Mouse (Mus musculus) megakaryocyte-erythroid progenitor cell, adult 5-6 weeks (primary cell): ENCODE measurements around the gene Gsdma3. TPM values are rescaled to one million over a fixed set of nuclear protein-coding genes. Genes with fewer than 3 reads are reported as not detected.
"Not testable (repeated sequence)": the region's sequence is repeated elsewhere in the genome, so short reads cannot be mapped to it uniquely, and the experiment has no call there.

ENCODE experiments used
- ATAC-seq: replicated peaks from 2 replicates; pipeline ENCODE4 v1.8.0; 2016; ENCODE audit warnings: mild to moderate bottlenecking, inconsistent platforms; ENCODE audit not compliant: severe bottlenecking, poor library complexity, low FRiP score, low TSS enrichment
- total RNA-seq, 2 experiments: library from RNA; stranded (forward) in 1 of 2; stranded (reverse) in 1 of 2; fragments of 200-1000, 215-1000 nt in 1 of 2; fragments of >200 nt in 1 of 2; fragmentation: Nextera tagmentation in 1 of 2; gene quantifications; 2 replicates each; pipeline ENCODE4 v1.2.3; 2014 to 2017

The Gsdma3 gene
- total RNA-seq, 2 experiments from 2014 or later: not detected

DNA sequence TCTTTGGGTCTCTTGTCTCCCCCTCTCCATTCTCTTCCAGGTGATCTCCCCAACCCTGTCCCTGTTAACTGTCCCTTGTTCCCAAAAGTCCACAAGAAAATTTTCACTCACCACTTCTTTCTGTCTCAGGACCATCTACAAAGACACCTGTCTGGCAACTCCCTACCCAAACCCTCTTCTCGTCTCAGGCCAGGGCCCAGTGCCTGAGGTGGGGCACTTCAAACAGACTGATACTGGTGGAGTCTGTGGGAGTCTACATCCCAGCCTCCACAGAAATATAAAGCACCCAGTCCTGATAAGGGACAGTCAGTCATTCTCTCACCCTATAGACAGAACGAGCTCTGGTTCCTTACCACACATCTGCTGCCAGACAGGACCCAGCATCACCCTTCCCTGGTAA lies 20.3 kb downstream of the Gsdma3 start, which contains the start of gene Gsdma2:
TSS of gene Gsdma2 (plus strand) at position 301 of the 400 bp plus-strand sequence.
- no peak for ATAC-seq

DNA sequence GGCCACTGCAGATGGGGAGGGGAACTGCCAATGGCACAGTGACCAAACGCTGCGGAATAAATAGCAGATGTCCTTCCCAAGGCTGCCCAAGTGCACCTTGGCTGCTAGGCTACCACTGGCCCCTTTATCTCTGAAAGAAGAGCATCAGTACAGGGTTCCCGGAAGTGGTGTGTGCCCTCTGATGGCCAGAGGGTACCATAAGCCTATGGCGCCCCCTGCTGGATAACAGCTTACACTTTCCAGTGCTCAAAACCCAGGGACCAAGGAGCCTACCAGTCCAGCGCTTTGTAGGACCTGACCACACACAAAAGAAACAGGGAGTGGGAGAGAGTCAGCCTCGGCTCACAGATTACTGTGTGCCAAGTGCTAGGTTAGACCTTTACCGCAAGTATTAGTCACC lies 28.9 kb downstream of the Gsdma3 start:
- ATAC-seq: peak; percentile 89

DNA sequence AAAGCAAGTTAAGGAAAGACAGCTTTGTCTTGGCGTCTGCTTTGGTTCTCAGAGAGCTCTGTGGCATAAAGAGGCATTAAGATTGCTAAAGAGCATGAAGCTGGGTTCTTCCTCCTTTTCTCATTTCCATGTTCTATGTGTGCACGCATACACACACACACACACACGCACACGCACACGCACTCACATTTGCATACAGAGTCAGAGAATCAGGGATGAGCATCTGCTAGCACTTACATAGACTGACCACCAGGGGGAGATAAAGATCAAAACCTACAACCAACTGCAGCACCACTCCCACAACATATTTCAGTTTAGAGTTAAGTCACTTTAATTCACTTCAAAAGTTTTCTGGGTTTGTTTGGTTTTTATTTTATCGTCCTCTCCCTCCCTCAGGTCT lies 34.4 kb downstream of the Gsdma3 start:
- ATAC-seq: peak; percentile 75

DNA sequence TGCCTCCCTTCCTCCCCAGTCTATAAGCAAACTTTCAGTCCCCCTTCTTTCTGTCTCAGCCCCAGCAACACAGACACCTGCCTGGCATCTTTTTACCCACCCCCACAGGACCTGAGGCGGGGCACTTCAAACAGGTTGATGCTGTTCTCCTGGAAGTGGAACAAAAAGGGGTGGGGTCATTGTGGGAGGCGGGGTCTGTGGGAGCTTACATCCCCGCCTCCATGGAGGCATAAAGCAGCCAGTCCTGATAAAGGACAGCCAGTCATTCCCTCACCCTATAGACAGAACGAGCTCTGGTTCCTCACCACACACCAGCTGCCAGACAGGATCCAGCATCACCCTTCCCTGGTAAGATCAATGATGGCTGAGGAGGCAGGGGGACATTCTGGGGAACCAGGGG lies 37.9 kb downstream of the Gsdma3 start, which contains the start of gene Gsdma:
TSS of gene Gsdma (plus strand) at position 261 of the 400 bp plus-strand sequence.
- ATAC-seq: 0 out of 2 replicates have a peak, but pooled peaks have one; percentile 45

DNA sequence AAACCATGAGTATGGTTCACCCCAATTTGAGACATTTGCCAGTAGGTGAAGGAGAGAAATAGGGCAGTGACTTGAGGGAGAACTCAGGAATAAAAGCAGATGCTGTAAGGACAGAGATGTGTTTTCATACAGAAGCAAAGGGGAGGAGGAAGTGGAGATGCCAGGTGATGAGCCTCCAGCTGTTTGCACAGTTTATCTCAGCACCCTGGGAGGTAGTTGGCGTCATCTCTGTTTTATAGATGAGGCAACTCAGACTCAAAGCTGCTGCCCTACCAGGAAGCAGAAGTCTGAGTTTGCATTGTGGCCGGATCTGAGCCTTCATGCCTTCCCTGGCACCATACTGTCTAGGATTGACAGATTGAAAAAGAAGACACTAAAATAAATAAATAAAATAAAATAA lies 42.8 kb downstream of the Gsdma3 start:
- ATAC-seq: no peak

DNA sequence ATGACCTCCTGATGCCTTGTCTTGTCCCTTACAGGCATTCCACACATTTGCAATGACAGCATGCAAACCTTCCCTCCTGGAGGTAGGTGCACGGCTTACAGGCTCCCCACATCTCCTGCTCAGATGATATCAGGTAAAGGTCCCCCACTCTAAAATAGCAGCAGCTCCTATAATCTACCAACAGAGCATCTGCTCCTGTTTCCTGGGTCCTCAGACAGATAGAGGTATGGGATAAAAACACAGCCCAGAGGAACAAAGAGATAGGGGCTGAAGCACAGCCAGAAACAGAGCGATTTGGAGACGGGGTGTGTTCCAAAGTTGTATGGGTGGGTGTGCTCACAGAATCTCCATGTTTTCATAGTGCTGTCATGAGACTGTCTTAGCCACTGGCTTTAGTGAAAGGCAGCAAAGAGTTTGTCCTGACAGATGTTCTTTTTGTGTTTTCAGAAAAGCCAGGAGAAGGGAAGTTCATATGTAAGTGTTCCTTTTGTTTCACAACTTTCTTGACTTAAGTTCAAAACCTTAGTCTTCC lies 45.2 kb downstream of the Gsdma3 start:
- 0 out of 2 replicates have a peak, but pooled peaks have one; percentile 7 for ATAC-seq

DNA sequence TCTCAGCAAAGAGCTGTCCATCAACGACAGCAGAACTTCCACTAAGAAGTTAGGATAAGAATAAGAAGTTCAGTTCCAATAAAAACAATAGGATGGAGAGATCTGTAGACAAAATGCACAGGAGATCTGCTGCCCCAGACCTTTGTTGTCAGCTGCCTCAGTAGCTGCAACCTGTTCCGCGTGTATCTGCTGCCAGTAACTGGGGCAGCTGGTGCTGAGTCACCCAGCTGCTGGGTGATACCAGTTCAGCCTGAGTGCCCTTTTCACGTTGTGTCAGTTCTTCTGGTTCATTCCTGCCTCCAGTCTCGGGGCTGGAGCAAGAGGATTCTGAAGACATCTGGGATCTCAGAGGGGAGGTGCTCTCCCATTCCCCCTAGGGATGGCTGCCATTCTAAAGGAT lies 45.7 kb downstream of the Gsdma3 start:
- ATAC-seq: peak; percentile 75

DNA sequence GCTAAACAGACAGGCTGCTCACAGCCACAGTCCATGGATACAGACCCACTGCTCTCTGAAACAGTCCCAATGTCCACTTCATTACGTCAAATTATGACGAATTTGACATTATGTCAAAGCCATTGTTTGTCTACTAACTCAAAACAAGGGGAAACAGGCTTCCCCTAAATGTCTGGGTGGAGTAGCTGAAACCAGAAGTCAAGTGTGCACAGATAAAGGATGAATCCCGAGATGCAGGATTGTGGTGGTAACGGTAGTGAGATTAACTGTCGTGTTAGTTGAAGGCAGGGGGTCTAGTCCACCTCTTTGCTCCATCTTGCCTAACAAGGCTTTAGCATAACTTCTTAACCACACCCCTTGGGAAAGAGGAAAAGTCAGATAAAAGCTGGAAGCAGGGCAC lies 46.3 kb downstream of the Gsdma3 start:
- ATAC-seq: no peak

DNA sequence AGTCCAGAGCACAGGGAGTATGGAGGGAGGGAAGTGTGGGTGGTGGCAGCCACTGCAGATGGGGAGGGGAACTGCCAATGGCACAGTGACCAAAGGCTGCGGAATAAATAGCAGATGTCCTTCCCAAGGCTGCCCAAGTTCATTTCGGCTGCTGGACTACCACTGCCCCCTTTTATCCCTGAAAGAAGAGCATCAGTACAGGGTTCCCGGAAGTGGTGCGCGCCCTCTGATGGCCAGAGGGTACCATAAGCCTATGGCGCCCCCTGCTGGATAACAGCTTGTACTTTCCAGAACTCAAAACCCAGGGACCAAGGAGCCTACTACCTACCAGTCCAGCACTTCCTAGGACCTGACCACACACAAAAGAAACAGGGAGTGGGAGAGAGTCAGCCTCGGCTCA lies 47.0 kb downstream of the Gsdma3 start:
- ATAC-seq: peak; percentile 79

DNA sequence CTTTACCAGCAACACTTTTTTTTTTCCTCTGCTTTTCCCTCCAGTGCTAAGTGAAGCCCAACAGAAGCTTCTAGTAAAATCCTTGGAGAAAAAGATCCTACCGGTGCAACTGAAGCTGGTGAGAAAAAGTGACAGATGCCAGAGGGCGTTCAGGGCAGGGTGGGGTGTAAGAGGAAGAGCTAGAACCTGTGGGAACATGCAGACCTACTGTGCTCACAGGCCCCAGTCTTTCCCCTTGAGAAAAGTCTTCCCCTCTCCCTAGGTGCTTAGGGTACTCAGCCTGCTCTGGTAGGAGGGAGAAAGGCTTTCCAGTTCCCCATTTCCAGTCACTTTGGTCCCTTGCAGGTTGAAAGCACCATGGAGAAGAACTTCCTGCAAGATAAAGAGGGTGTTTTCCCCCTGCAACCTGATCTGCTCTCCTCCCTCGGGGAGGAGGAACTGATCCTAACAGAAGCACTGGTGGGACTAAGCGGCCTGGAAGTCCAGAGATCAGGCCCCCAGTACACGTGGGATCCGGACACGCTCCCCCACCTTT lies 49.7 kb downstream of the Gsdma3 start:
- no peak for ATAC-seq

DNA sequence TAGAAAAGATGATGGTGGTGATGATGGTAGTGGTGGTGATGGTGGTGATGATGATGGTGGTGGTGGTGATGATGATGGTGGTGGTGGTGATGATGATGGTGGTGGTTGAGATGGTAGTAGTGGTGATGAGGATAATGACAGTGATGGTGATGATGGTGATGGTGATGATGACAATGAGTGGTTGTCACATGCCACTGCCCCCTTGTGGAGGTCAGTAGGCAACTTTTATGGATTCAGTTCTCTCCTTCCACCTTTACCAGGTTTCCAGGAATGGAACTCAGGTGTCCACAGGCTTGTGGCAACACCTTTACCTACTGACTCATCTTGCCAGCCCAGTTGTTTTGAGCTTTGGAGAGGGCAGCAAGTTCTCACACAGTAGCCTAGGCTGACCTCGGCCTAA lies 53.9 kb downstream of the Gsdma3 start:
- ATAC-seq: no peak

DNA sequence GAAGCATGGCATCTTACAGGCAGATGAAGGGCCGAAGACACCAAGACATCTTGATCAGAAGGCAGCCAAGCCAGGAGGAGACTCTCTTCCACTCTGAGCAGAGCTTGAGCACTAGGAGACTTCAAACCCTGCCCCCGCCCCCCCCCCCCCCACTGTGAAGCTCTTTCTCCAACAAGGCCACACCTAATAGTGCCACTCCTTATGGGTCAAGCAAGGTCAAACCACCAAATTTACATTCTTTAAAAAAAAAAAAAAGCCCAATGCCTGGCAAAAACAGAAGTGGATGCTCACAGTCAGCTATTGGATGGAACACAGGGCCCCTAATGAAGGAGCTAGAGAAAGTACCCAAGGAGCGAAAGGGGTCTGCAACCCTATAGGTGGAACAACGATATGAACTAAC lies 54.4 kb downstream of the Gsdma3 start:
- ATAC-seq: not testable (repeated sequence)

DNA sequence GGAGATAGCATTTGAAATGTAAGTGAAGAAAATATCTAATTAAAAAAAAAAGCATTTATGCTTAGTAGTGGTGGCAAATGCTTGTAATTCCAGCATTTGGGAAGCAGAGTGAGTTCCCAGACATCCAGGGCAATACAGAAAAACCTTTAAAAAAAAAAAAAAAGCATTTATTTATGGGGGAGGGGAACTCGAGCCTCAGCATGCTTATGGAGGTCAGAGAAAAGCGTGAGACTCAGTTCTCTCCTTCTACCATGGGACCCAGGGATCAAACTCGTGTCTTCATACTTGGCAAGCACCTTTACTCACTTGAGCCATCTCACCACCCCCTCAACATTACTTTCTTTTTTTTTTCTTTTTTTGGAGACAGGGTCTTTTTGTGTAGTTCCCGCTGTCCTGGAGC lies 55.0 kb downstream of the Gsdma3 start:
- no peak for ATAC-seq

DNA sequence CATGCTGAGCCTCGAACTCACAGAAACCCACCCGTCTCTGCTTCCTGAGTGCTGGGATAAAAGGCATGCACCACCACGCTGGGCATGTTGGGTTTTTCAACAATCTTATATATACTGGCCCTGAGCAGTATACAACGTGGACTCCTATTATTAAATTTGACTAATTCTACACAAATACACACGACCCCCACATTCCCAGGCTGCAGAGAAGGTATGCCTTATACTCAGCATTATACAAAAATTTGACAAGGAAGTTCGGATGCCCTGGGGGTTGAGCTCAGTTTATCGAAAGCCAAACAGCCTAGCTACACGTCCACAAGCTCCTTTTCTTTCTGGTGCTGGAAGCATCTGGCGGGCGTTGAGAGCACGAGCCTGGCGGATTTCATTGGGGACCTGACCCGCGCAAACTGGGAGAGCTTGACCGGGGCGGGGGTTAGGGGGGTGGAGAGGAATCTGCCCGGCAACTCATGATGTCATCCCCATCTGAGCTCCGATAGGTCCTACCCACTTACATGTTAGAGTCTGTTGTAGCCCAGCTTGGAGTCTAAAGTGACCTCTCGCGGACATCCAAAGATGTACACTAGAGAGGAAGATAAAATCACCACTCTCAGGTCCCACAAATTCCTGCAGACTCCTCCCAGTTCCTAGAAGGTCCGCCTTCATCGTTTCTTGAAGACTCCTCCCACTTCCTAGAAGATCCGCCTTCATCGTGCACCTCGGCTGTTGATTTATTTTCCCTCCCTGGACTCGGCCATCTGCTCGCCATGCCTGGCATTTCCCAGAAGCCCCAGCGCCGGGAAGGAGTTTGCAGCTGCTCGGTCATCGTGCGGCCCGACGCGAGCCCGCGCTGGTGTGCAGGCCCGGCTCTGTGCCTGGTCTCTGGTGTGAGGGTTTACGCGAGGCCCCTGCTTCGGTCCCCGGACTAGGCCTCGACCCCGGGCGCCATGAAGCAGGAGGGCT lies 55.9 kb downstream of the Gsdma3 start, which contains the start of gene Psmd3:
TSS of gene Psmd3 (plus strand) at position 769 of the 960 bp plus-strand sequence.
- ATAC-seq: peak; percentile 93

DNA sequence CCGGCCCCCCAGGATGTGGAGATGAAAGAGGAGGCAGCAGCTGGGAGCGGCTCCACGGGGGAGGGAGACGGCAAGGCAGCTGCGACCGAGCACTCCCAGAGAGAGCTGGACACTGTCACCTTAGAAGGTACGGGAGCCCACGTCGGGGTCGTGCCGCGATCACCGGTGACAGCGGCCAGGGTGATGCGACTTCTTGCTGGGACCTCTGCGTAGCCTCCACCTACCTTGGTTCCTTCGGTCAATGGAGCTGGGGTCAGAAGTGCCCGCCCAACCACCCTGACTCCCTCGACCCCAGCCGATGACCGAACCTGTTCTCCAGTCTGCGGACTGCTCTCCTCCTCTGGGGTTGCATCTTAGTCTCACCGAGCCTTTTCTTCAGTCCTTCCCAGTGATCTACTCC lies 56.7 kb downstream of the Gsdma3 start:
- no peak for ATAC-seq

DNA sequence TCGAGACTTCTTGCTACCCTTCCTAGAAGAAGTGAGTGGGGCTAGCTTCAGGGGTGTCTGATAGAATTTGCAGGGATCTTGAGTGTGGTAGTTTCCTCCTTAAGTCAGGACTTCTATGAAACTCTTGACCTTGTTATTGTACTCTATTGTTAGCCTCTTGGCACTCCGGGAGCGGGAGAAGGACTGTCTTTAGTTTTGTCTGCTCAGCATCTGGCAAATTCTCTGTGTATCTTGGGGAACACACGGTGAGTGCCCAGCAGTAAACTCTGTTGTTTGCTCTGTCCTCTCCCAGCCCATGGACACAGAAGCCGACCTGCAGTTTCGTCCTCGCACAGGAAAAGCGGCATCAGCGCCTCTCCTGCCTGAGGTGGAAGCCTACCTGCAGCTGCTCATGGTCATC lies 59.5 kb downstream of the Gsdma3 start:
- no peak for ATAC-seq

DNA sequence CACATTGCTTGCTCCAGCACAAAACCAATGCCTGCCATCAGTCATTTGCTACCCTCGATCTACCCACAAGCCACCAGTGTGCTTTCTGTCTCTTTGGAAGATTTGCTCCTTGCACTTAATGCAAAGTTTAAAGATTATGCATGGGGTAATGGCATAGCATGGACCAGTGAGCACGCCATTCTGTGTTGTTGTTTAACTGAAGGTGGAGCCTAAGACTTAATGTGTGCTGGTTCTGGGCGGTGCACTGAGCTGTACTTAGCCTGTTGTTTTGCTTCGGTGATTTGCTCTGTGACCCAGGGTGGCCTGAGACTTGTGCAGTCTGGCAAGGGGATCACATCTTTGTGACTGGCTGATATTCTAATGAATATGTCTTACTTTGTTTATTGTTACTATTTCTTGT lies 60.8 kb downstream of the Gsdma3 start:
- ATAC-seq: no peak
